Mouse (Mus musculus): Measurements from ENCODE around the gene Grb2.

DNA sequence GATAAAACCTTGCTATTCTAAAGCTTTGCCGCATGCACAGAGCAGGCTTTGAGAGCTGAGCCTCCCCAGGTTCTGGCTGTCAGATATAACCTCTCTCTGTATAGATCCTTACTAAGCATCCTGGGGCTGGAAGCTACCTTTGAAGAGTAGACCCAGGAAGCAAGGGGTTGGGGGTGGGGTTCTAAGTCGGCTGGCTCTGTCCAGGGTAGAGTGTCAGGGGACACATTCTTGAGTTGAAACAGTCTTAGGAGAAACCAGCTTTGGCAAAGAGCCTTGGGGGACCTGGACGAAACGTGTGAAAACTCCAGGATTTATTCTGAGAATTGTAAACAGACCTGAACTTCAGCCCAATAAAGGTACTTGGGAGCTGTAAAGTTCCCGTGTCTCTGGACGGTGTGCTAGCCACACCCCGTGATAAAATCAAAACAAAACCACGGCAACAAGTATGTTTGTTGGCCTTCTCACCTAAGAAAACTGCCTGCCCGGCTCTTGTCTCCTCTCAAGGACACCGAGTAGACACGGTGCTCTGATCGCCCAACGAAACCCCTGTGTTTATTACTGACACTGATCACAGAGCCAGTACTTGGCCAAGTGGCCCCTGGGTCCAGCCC lies 30.0 kb upstream of the Grb2 start:
- no peak for TF ChIP-seq GATA1 (IDR thresholded peaks at IDR 0.05; ENCODE audit: low read length)
- TF ChIP-seq TAL1 (IDR thresholded peaks at IDR 0.05; ENCODE audit: low read length) = no peak
